Mouse (Mus musculus) adrenal gland, adult (tissue): Measurements from ENCODE around the gene Abhd16a.
"Not testable (repeated sequence)": the region's sequence is repeated elsewhere in the genome, so short reads cannot be mapped to it uniquely, and the experiment has no call there.

Source experiments
- DNase-seq, 2 experiments: peaks; one replicate each; pipeline ENCODE4 v3.0.0; 2022 to 2023; ENCODE audit warnings: low spot score in 1 of 2; ENCODE audit not compliant: inconsistent age in 2 of 2

The Abhd16a gene

DNA sequence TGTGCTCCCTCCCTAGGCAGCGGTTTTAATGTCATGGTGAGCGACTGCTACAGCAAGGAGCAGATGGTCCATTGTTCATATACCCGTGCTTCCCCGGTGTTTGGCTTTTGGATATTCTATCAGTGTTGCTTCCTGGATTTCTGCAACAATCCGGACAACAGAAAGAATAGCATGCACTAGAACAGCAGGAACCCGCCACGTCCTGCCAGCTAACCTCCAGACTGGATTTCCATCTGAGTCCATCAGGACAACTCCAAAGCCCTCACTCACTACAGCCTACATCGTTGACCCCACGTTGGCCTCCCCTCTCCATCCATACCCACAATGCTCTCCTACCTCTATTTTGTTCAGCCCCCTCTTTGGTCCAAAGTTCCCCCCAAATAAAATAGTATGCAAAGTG lies 22.7 kb downstream of the Abhd16a start:
- DNase-seq, result no peak

DNA sequence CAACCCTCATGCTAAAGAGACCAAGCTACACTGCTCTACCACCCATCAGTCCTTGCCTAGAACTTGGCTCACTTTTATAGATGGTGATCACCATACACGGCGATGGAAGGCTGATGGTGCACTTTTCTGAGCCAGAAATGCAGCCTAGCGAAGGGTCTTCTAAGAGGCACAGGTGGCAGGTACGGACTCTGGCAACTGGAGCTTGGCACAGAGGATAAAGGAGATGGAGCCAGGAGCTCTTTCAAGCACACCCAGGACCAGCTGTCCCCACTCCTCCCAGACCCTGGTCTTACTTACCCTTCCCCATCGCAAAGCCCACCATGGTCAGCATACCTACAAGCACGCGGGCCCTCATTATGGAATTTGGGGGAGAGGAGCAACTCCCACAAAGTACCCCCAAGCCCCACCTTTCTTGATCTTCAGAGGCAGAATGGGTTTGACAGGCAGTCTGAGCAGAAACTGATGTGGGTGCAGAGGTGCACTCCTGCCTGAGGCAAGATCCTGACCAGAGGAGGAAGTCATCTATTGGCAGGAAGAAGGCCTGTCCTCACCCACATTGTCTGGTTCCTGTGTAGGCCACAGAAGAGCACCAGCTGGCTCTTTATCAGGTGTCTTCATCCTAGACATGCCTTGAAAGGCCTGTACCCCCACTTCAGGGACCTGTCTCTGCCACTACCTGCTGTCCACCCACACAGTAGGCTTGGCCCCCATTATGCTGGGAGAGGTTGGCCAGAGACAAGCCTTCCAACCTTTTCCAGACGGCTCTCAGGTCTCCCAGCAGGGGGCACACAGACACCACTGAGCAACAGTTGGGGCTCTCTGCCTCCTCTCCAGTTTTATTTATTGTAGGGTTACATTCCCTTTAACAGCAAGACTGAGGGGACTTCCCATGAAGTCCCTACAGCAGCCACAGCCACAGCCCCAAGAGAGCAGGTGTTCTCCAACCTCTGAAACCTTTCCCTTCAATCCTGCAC lies 26.3 kb downstream of the Abhd16a start, which contains the start of gene Ly6g5b:
Gene Ly6g5b (minus strand): TSS at position 383 of the 974 bp plus-strand sequence.
- DNase-seq, result peak in 1 of 2 experiments; percentile 59

DNA sequence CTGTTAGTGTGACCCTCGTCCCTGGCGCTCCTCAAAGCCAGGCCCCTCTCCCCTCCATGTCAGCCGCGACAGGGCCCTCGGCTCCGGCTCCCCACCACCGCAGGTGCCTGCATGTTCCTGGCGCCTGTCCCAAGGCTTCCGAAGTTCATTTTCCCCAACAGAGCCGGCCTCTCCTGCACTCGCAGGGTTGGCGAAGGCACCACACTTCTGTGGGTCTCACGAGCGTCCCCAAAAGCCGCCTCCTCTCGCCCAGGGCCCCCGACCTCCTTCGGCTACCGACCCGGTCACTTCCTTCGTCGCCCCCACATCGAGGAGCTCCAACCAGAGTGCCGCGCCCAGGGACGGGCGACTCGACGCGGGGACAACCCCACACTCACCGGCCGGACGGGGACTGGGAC lies 31.7 kb downstream of the Abhd16a start:
- DNase-seq, result peak in 1 of 2 experiments; percentile 76

DNA sequence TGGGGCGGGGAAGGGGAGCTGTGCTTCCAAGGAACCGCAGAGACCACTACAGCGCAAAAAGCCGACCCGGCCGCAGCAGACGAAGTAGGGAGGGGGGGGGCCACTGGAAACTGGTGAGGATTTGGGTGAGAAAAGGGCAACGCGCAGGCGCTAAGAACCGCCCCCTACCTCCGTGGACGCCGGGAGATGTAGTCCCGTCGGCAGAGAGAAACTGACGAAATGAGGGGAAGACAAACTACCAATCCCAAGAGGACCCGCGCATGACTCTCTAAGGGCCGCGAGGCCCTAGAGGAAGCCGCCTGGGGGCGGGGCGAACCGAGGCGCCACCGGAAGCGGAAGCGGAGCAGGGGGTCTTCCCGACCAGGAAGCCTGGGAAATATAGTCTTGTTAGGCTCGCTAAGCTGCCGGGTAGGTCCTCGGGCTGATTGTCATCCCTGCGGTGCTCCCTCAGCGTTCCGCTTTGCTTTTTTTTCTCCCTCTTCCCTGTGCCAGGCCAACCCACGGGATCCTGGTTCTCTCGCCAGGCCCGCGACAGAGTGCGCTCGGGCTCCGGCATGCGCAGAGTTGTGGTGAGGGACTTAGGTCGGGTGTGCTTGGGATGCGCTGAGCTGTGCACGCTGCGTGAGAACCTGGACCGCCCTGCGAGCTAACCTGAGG lies 32.2 kb downstream of the Abhd16a start, which contains the start of gene Gpank1:
Gene Gpank1 (plus strand): TSS at position 313 of the 657 bp plus-strand sequence.
- DNase-seq, result peak; percentile 99

DNA sequence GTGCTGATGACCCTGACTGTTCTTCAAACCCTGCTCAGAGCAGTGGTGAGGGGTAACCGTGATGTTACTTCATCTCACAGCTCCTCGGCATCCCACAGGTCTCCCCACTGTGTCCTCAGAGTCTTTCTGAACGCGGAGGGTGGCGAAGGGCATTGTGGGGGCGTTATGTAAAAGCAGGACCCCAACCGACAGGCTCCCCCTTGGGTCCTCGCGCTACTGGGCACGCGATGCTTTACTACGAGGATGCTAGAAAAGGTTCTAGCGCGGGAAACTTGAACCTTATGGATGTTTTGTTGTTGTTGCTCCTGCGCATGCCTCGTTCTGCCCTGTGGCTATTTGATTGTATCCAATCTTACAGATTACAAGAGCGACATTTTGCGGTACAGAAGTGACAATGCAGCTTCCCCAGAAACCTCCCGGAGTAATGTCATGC lies 32.8 kb downstream of the Abhd16a start, which contains the start of gene Csnk2b:
Gene Csnk2b (minus strand): TSS at position 183 of the 433 bp plus-strand sequence.
- peak; percentile 66 to 85 for DNase-seq

DNA sequence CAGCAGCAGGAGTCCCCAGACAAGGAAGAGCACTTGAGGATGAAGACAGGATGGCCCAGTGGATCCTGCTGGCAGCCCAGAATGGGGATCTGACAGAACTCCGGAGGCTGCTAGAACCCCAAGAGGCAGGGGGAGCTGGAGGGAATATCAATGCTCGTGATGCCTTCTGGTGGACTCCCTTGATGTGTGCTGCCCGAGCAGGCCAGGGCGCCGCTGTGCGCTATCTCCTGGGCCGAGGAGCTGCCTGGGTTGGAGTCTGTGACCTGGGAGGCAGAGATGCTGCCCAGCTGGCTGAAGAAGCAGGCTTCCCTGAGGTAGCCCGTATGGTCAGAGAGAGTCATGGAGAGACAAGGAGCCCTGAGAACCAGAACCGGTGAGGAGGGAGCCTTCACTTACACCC lies 34.2 kb downstream of the Abhd16a start:
- not testable (repeated sequence) for DNase-seq

DNA sequence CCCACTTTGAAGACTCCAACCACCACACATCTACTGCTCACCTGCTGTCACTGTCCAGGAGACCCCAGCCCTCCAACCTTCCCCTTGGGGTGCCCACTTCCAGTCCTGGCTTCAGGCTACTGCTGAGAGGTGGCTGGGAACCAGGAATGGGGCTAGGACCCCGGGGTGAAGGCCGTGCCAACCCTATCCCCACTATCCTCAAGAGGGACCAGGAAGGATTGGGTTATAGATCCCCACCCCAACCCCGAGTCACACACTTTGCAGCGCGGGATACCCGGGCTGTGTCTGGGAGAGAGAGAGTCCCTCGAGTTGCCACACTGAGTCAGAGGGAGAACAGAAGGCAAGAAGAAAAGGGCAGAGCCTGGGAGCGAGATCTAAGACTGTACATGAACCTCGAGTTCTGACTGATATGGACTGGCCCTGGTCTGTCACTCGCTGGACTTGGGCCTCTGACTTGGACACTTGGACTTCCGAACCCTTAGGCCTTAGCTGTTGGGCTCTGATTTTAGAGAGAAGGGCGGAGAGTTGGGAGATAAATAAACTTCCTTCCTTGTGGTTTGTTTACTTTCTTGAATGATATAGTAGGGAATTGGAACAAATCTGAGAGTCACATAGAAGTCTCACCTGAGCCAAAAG lies 35.3 kb downstream of the Abhd16a start:
- not testable (repeated sequence) for DNase-seq

DNA sequence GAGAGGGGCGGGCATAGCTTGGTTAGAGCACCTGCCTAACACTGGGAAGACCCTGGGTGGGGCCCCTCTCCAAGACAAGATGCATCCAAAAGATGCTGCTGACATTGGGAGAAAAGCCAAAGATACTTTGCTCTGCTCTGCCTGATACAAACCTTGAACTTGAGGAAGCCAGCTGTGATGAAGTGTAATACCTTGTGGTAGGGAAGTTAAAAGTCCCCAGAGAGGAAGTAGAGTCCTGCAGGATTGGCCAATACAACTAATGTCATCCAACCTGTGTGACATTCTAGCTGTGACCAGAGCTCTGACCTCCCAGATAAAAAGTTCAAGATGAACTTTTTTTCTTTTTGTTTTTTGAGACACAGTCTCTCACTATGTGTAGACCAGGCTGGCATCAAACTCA lies 36.0 kb downstream of the Abhd16a start:
- DNase-seq, result no peak

DNA sequence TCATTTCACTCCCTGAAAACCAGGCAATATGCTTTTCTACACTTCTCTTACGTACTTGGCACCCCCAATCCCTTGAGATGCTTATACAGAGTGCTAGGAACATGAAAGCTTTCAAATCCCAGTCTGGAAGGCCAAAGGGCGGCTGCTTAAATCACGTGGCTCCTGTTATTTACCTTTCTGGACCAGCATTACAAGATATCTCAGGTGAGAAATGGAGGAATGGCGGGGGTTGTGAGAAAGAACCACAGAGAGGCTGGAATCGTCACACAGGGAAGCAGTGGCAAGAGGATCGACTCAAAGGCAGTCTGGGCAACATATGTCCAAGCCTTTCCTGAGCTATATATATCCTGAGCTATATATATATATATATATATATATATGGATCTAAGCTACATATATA lies 36.5 kb downstream of the Abhd16a start:
- no peak for DNase-seq

DNA sequence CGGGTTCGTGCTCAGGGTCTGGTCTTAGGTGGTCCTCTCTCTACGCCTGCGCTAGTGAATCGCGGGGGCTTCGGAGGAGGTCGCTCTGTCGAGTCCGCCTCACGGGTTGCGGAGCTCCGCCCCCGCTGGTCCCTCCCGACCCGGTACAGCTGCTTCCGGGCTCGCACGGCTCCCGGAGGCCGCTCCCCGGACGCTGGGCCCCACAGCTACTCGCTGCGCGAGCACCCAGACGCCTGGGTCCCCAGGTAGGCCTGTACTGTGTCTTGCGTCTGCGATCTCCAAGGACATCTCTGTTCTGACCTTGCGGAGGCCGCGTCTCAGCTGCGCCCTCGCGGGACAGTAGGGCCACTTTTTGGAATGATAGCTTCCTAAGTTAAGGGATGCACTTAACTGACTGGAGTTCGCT lies 37.1 kb downstream of the Abhd16a start, which contains the start of gene D17H6S53E:
Gene D17H6S53E (plus strand): TSS at position 168 of the 406 bp plus-strand sequence.
- peak; percentile 86 to 94 for DNase-seq

DNA sequence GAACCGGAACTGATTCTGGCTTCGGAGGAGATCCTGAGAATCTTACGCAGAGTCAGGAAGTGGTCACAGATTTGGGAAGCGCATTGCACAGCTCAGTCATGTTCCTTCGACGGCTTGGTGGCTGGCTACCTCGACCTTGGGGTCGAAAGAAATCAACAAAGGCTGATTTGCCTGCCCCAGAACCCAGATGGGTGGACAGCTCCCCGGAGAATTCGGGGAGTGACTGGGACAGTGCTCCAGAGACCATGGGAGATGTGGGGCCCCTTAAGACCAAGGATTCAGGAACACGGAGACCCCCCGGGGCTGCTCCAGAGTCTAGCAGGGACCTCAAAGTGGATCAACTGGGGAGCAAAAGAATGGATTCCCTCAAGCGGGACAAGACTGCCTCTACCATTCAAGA lies 38.0 kb downstream of the Abhd16a start:
- peak in 1 of 2 experiments; percentile 64 for DNase-seq

DNA sequence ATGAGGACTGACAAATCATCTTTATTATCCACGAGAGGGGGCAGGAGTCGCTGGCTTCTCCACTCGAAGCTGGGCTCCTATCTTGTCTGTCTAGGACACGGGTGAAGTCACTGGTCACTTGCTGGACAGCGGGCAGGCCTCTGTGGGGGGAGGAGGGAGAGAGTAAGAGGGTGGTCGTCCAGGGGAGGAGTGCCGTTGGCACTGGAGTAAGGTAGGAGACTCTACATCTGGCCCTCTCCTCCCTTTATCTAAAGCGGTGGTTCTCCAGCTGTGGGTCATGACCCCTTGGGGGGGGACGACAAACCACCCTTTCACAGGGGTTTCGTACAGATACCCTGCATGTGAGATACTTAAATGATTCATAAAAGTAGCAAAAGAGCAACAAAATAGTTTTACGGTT lies 39.9 kb downstream of the Abhd16a start:
- DNase-seq, result no peak

DNA sequence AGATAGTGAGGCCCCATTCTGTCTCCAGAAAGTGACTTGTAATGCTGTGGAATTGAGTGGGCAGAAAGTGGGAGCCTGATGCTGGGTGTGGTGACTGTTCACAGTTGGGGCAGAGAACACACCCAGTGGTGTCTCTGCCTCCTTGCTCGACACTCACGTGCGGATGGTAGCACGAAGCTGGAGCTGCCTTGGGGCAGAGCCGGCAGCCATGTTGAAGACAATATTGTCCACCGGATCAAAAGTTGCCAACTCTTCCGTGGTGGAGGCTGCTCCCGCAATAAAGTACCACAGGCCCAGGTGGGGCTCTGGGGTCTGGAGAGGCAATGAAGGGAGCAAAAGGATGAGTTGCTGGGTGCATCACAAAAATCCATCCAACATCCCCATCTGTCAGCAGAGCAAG lies 42.0 kb downstream of the Abhd16a start:
- DNase-seq, result no peak

DNA sequence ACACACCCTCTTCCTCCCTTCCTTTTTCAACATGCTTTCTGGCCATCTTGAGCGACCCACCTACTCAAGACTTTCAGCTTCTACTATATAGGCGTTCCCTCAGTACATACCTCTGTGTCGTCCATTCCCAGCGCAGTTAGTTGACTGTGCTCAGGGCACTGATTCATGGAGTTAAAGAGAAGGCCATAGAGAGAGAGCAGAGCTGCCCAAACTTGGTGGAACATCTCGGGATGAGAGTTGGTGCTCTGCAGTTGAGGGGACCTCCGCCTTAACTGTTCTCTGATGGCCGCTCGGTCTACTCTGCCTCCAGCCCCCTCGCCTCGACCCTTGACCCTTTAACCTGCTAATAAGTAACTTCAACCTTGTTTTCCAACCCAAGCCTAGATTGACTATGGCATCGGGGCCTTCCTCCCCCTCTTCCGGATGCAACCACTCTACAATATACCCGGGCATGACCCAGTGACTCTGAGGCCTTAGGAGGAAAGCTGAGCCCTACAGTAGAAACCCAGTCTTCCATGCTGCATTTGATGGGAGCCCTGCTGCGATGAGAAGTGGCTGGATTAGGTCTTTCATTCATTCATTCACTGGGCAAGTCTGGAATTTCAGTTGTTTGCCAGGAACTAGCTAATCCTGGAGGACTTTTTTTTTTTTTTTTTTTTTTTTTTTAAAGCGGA lies 42.6 kb downstream of the Abhd16a start, which contains the start of gene Apom:
Gene Apom (minus strand): TSS at position 551 of the 674 bp plus-strand sequence.
- DNase-seq, result no peak

DNA sequence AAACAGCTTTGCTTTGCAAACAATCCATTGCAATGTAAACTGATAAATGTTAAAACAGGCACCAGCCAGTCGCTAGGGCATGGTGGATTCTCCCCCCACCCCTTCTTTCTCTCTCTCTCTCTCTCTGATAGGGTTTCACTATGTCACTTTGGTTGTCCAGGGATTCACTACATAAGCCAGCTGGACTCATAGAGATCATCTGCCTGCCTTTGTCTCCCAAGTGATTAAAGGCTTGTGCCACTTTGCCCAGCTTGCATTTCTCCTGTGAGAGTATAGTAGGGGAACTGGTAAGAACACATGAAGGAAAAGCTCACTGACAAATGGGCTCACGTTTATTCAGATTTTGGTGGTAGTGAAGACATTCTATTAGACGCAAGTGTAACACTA lies 43.1 kb downstream of the Abhd16a start:
- DNase-seq, result no peak

DNA sequence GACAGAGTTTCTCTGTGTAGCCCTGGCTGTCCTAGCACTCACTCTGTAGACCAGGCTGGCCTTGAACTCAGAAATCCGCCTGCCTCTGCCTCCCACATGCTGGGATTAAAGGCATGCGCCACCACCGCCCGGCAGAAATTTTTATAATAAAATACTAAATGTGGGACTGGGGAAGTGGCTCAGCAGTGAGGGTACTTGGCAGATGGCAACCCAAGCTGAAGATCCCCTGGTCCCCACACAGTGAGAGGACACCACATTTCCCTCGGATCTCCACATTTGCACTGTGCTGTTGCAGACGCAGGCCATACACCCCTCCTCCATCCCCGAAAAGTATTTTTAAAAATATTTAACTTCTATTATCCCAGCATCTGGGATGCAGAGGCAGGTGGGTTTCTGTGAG lies 44.5 kb downstream of the Abhd16a start:
- no peak for DNase-seq

DNA sequence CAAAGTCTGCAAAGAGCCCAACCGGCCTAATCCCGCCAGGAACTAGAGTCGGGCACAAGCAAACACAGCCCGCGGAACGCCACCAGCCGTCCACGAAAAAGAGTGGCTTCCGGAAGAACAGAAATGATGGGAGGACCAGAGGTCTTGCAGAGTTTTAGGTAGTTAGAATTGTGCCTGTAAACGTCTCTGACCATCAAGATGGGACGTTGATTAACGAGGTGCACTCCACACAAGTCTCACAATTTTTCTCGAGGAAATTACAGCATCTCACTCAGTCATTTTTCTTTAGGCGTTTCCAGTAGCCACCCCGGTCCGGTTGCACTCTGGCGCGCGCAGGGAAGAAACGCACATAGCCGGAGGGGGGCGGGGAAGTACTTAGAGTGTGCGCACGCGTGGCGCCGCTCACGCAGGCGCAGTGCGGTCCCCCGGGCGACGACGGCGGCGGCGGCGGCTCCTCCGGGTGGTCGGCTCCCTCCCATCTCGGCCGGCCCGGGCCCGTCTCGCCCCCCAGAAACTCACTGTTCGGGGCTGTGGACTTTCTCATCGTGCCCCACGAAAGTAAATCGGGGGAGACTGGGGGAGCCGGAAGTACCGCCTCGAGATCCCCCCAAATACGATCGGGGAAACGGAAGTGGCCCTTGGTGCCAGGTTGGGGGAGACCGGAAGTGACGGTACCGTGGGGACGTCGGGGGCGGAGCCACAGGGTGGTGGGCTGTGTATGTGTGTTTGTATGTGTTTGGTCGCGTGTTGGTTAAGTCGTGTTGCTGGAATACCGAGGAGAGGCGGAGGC lies 45.9 kb downstream of the Abhd16a start, which contains the start of gene Bag6:
Gene Bag6 (plus strand): TSS at position 378 of the 790 bp plus-strand sequence.
- peak; percentile 96 to 99 for DNase-seq

DNA sequence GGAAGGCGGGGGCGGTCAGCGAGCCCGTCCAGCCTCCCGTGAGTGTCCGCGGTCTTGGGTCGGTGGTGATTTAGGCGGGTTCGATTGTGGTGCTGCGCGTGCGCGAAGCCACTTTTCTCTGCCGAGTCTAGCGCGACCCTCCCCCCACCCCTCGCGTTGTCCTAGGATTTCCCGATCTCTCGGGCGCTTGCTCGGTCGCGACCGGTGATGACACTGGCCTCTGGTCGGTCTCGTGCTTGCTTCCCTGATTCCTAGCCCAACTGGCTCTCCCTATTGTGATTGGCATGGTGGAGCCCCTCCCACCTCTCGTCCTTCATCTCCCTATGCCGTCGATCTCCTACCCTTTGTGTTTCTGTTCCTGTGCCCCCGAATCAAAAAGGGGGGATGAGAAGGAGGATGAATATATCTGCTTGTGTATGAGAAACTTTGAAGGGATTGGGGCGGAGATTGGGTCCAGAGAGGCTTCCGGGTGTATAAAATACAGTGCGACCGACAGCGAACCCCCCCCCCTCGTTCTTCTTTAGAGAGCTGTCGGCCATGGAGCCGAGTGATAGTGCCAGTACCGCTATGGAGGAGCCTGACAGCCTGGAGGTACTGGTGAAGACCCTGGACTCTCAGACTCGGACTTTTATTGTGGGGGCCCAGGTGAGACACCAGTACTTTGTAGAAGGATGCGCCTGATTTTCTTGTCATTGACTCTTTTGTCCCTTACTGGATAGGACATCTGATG lies 46.7 kb downstream of the Abhd16a start:
- DNase-seq, result no peak

DNA sequence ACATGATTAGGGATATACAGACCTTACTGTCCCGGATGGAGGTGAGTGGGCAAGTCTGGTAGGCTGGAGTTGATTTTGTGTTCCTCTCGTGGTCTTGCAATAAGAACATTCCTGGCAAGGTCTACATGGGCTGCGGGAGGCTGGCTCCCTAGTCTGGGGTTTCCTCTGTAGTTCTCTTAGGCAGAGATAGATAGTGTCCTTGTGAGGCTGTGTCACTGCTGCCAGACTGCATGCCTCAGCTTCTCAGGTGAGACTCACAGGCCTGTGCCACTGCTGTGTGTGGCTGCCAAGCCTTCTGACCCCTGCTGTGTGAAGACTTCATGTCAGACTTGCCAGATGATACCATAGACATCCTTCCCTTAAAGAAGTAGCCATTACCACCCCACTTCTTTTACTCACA lies 50.2 kb downstream of the Abhd16a start:
- DNase-seq, result peak; percentile 62 to 73
